Mouse (Mus musculus) ES-E14 (cell line): ENCODE measurements at regions not wholly inside any gene's neighbourhood (a gene's known extent, or its start where the extent isn't known, plus 50 kb on each side); places are given as distances from the start of the nearest gene placed in this dataset.

ENCODE experiments used
- DNase-seq: peaks from one replicate; pipeline ENCODE4 v3.0.0-alpha.2; 2013; ENCODE audit warnings: low read depth, low spot score
- H3K27ac ChIP-seq: 2 replicates; pipeline ENCODE4 v1.5.1; 2012; ENCODE audit warnings: low read depth, mild to moderate bottlenecking, low read length, moderate library complexity, mixed read lengths; ENCODE audit not compliant: poor library complexity, insufficient read depth, severe bottlenecking
- H3K36me3 ChIP-seq: 2 replicates; pipeline ENCODE4 v1.6.1; 2012; ENCODE audit warnings: mild to moderate bottlenecking, low read length, moderate library complexity, mixed read lengths; ENCODE audit not compliant: control insufficient read depth, poor library complexity, insufficient read depth, severe bottlenecking
- H3K4me1 ChIP-seq, 2 experiments: fragments of 150-350 bp in 1 of 2; sonication (generic) in 1 of 2; 2 replicates each; pipeline ENCODE4 v1.6.1; 2012; ENCODE audit warnings: low read length in 2 of 2, mild to moderate bottlenecking in 1 of 2, mixed read lengths in 1 of 2; ENCODE audit not compliant: control insufficient read depth in 2 of 2, insufficient read depth in 2 of 2, poor library complexity in 1 of 2
- H3K4me3 ChIP-seq, 2 experiments: fragments of 150-350 bp in 1 of 2; sonication (generic) in 1 of 2; 2 replicates each; pipeline ENCODE4 v1.5.1; 2012; ENCODE audit warnings: low read length in 2 of 2, low read depth in 1 of 2, mild to moderate bottlenecking in 1 of 2, mixed read lengths in 1 of 2; ENCODE audit not compliant: insufficient read depth in 1 of 2, poor library complexity in 1 of 2, severe bottlenecking in 1 of 2
- H3K9ac ChIP-seq: 2 replicates; pipeline ENCODE4 v1.6.1; 2012; ENCODE audit warnings: low read depth, mild to moderate bottlenecking, low read length, mixed read lengths; ENCODE audit not compliant: poor library complexity, insufficient read depth, severe bottlenecking
- H3K9me3 ChIP-seq: fragments of 150-350 bp; sonication (generic); 2 replicates; pipeline ENCODE4 v1.6.1; 2012; ENCODE audit warnings: low read depth, mild to moderate bottlenecking, low read length; ENCODE audit not compliant: control insufficient read depth, insufficient read depth
- CHD2 ChIP-seq: IDR thresholded peaks from 2 replicates; pipeline ENCODE4 v1.6.1; 2014; ENCODE audit warnings: mild to moderate bottlenecking, low read depth, low read length, inconsistent platforms
- HCFC1 ChIP-seq: IDR thresholded peaks from 2 replicates; pipeline ENCODE4 v1.6.1; 2012; ENCODE audit warnings: low read length, inconsistent platforms, borderline replicate concordance; ENCODE audit not compliant: insufficient read depth
- MAFK ChIP-seq: IDR thresholded peaks from 2 replicates; pipeline ENCODE4 v1.6.1; 2014; ENCODE audit warnings: mild to moderate bottlenecking, low read depth, low read length, inconsistent platforms; ENCODE audit not compliant: insufficient read depth
- ZC3H11A ChIP-seq: IDR thresholded peaks from 2 replicates; pipeline ENCODE4 v1.6.1; 2012; ENCODE audit warnings: low read depth, mild to moderate bottlenecking, inconsistent platforms, low read length, borderline replicate concordance
- ZNF384 ChIP-seq: IDR thresholded peaks from 2 replicates; pipeline ENCODE4 v1.6.1; 2012; ENCODE audit warnings: low read depth, low read length, inconsistent platforms
- in situ Hi-C, 2 experiments: fragments of 600-800 bp; cut with MboI; formaldehyde crosslinking; loops; one replicate each; pipeline ENCODE4 v1.15.1; 2025; ENCODE audit warnings: low sequenced_read_pairs in 2 of 2, inconsistent platforms in 1 of 2; ENCODE audit not compliant: unreplicated experiment in 2 of 2

DNA sequence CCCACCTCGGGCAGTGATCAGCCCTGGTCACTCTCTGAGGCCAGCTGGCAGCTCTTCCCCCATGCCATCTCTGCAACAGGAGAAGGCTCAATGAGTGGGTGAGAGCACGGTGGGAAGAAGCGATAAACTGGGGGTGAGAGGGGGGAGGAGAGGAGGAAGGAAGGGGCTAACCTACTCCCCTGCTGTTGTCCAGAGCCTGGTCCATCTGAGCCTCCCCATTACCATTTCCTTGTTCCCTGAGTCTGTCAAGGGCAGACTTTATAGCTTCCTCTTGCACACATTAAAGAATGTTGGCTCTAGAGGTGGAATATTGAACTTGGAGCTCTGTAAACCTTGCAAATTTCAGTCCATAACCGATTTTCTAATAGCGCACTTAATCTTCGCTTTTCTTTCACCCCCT, 136.8 kb downstream of the Mtx2 start:
- H3K9me3 ChIP-seq = no peaks in the 10 kb centered on the region
- no peak for DNase-seq
- TF ChIP-seq ZNF384 (no peak), ZC3H11A (no peak), MAFK (no peak), HCFC1 (no peak), CHD2 (no peak)
- H3K4me1 ChIP-seq = no peaks in the 10 kb centered on the region
- no peak overlapping the region for H3K9ac ChIP-seq
- in situ Hi-C loops = no loop called here
- no peak overlapping the region for H3K4me3 ChIP-seq
- H3K27ac ChIP-seq = no peak overlapping the region
- H3K36me3 ChIP-seq = no peaks in the 10 kb centered on the region

DNA sequence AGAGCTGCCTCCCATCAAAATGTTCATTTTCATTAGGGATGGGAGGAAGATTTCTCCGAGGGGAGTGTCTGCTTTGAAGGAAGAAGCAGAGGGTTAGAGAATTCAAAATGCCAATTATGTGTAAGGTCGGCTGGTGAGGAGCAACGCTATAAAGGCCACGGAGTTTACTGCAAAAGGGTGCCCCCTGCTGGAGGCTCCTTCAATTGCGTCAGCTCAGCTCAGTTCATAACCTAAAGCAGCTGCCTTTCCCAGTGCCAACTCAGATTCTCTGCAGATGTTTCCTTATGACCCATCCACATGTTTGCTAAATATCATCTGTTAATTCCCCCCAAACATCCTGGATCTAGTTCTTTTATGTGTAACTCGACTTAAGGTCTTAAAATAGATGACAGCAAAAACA, 138.8 kb downstream of the Mtx2 start:
- H3K9me3 ChIP-seq = no peaks in the 10 kb centered on the region
- peak; percentile 64 for DNase-seq
- in situ Hi-C loops = no loop called here
- no peak for TF ChIP-seq HCFC1
- TF ChIP-seq ZC3H11A = peak; percentile 69
- H3K4me3 ChIP-seq = no peak overlapping the region
- H3K27ac ChIP-seq = no peak overlapping the region
- no peaks in the 10 kb centered on the region for H3K36me3 ChIP-seq
- no peak overlapping the region for H3K9ac ChIP-seq
- no peaks in the 10 kb centered on the region for H3K4me1 ChIP-seq

DNA sequence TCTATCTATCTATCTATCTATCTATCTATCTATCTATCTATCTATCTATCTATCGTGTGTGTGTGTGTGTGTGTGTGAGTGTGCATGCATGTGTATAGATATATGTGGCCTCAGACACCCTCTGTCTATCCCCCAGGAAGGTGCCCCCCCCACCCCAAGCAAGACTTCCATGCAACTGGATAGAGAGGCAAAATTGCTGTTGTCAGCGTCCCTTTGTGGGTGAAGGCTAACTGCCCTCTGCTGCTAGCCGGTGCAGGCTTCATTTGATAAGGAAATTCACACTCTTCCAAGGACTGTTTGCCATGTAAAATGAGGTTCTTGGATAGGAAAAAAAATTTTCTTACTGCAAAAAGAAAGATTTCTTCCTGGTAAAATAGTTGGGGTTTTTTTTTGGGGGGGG, 139.4 kb downstream of the Mtx2 start:
- Histone ChIP-seq H3K9me3 (no peaks in the 10 kb centered on the region), H3K4me1 (no peaks in the 10 kb centered on the region), H3K36me3 (no peaks in the 10 kb centered on the region), H3K4me3 (no peak overlapping the region), H3K27ac (no peak overlapping the region), H3K9ac (no peak overlapping the region)
- DNase-seq = no peak
- TF ChIP-seq CHD2 = no peak
- no peak for TF ChIP-seq MAFK
- no peak for TF ChIP-seq ZNF384
- no peak for TF ChIP-seq HCFC1
- no peak for TF ChIP-seq ZC3H11A
- in situ Hi-C loops = no loop called here

DNA sequence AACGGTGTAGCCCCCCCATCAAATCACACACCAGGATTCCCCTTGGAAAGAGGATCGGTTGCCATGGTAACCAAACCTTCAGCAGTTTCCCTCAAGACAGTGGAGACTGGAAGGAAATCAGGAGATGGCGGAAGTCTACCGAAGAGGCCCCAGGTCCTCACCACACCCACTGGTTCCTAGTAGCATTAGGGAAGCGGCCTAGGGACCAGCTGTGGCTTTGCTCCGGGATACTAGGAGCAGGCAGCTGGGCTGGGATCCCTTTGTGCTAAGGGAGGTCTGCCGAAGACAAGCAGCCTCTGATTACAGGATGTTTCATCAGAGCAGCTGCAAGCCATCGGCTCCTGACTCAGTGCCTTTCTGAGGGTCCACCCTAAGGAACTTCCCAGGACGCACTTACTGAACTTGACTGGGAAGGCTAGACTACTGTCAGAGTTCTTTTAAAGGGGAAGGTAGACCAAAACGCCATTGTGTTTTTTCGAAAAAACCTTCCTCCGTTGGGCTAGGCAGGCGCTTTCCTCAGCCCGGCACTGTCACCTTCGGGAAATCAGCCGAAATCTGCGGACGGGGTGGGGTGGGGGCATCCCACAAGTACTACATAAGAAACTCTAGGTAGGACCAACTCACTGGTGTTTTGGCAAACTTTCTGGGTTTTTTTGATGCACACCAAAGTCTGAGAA, 139.9 kb downstream of the Mtx2 start:
- Histone ChIP-seq H3K36me3 (no peaks in the 10 kb centered on the region), H3K4me1 (no peaks in the 10 kb centered on the region), H3K9ac (no peak overlapping the region), H3K9me3 (no peaks in the 10 kb centered on the region), H3K27ac (no peak overlapping the region), H3K4me3 (no peak overlapping the region)
- TF ChIP-seq CHD2 (no peak), MAFK (no peak), ZC3H11A (no peak), ZNF384 (no peak), HCFC1 (no peak)
- no peak for DNase-seq
- in situ Hi-C loops = no loop called here
